Mouse (Mus musculus) gastrocnemius, postnatal 25 days (tissue): Measurements from ENCODE around the gene Ginm1. TPM values are rescaled to one million over a fixed set of nuclear protein-coding genes. Genes with fewer than 3 reads are reported as not detected.

Experiments used
- microRNA-seq, 2 experiments: library from miRNA; unstranded; fragments of <30 nt; microRNA quantifications; one replicate each; pipeline ENCODE4 v1.2.0; 2021; ENCODE audit warnings: borderline replicate concordance in 2 of 2
- total RNA-seq, 2 experiments: library from RNA; stranded (reverse); gene quantifications; 1 replicate in 1 of 2; 2 replicates in 1 of 2; pipeline ENCODE4 v1.2.3; 2021

Gene Ginm1
- total RNA-seq, 2 experiments from 2014 or later = 87.1 to 92.7 TPM

Small RNA genes lying within 50 kb of the gene (microRNA-seq; reads per million reads assigned to microRNA genes)
- gene Mir5104 = 0 to 0.74 reads per million in 2 experiments

Other genes starting within 250 kb of the Ginm1 start
- 1 to 10 TPM; 2.2 to 2.6 TPM for gene Lrp11, start 203.0 kb downstream of the Ginm1 start, total RNA-seq
- gene Nup43, start 125.3 kb downstream of the Ginm1 start, total RNA-seq = 1 to 10 TPM; 4.9 to 5.1 TPM
- 100 to 1,000 TPM in 1 of 2 experiments, 10 to 100 TPM in 1; 97.2 to 102 TPM for gene Pcmt1, start 111.7 kb downstream of the Ginm1 start, total RNA-seq
- gene Lats1, start 111.6 kb downstream of the Ginm1 start, total RNA-seq = 10 to 100 TPM in 1 of 2 experiments, 1 to 10 TPM in 1; 9.8 to 10.7 TPM
- 10 to 100 TPM in 1 of 2 experiments, 1 to 10 TPM in 1; 9.7 to 10.7 TPM for gene Katna1, start 66.8 kb downstream of the Ginm1 start, total RNA-seq
- gene Ppil4, start 67 bp upstream of the Ginm1 start, total RNA-seq = 10 to 100 TPM; 10.2 to 10.5 TPM
- under 1 TPM in 1 of 2 experiments, not detected in 1; 0.05 TPM for gene Zc3h12d, start 39.6 kb upstream of the Ginm1 start, total RNA-seq
- 10 to 100 TPM; 55.3 to 68.8 TPM for gene Tab2, start 163.4 kb upstream of the Ginm1 start, total RNA-seq